Mouse (Mus musculus) liver, adult (tissue): ENCODE measurements around the gene Map2k7.

Experiments
- GATA4 ChIP-seq: IDR thresholded peaks from 2 replicates; pipeline ENCODE4 v1.6.1; 2014; ENCODE audit warnings: mild to moderate bottlenecking, low read length; ENCODE audit not compliant: insufficient replicate concordance

Gene Map2k7

GRCm38 (mm10) chr8:4265160-4265914, 26.8 kb downstream of the Map2k7 start:
- no peak for TF ChIP-seq GATA4

- no peak for TF ChIP-seq GATA4
Measured at GRCm38 (mm10) chr8:4267627-4268026, 29.1 kb downstream of the Map2k7 start.

GRCm38 (mm10) chr8:4269609-4270008, 31.1 kb downstream of the Map2k7 start:
- no peak for TF ChIP-seq GATA4

DNA sequence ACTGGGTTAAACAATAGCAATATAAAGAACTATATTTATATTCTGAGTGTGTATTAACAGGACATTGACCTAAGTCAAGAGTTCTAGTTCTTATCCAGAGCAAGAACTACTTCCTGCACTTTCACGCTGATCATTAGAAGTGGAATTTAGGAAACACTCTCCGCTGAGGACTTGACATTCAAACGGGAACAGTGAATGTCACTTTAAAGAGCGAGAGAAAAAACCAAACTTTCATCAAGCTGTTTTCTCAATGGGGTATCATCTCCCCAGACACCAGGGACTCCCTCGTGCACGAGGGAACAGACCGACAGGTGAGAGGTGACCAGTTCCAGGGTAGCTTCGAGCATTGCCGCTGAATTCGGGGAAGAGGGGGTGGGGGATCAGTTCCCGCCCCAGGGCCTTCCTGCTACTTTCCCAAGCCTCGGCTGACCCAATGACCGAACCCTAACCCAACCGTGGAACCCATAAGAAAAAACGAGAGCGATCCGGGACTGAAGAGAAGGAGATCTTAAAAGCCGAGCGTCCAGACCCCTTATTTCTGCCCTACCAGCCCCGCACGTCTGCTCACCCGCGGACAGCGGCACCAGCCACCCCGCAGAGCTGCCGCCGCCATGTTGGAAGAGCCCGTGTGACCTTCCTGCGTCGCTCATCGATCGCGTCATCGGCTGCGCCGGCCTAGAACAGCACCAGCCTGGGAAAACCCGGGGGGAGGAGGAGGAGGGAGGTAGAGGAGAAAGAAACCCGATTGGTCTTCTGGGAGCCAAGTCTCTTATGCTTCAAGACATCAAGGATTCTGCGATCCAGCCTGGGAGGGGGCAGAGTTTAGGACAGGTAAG, 37.0 kb downstream of the Map2k7 start, which contains the start of gene Timm44:
TSS of gene Timm44 (minus strand) at position 639 of the 836 bp plus-strand sequence.
- peak; percentile 31; the same call in 1 of the 2 replicates for TF ChIP-seq GATA4

DNA sequence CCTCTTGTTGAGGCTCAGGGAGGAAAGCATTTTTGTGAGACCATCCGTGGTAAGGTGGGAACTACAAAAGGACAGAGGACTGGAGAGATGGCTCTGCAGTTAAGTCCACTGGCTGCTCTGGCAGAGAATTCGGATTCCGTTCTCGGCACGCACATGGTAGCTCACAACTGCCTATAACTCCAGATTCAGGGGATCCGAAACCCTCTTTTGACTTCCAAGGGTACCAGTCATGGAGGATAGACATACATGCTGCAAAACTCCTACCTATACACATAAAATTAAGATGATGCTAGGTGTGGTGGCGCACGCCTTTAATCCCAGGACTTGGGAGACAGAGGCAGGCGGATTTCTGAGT, 37.5 kb downstream of the Map2k7 start:
- TF ChIP-seq GATA4, result no peak

- no peak for TF ChIP-seq GATA4
Measured at GRCm38 (mm10) chr8:4292738-4293137, 54.2 kb downstream of the Map2k7 start.
